Mouse (Mus musculus): ENCODE measurements around the gene Cutal. TPM values are rescaled to one million over a fixed set of nuclear protein-coding genes. Genes with fewer than 3 reads are reported as not detected.

Gene Cutal
- polyA plus RNA-seq, 1 experiment from 2014 or later = not detected

GRCm38 (mm10) chr2:34914069-34914822 is 40.0 kb downstream of the Cutal start:
- peaks cover 51% of the 10 kb centered on the region for H3K27me3 ChIP-seq (ENCODE audit: control insufficient read depth, insufficient read depth, low read length)
- H3K36me3 ChIP-seq (ENCODE audit: control insufficient read depth, insufficient read depth, low read length) = no peaks in the 10 kb centered on the region
- 4% methylated on average over 47 of the region's 50 CpGs for WGBS
- H3K9me3 ChIP-seq (ENCODE audit: control insufficient read depth, low read length) = no peaks in the 10 kb centered on the region
- H3K4me3 ChIP-seq (ENCODE audit: low read depth, low read length) = peak overlapping the region; percentile 46
- H3K4me2 ChIP-seq (ENCODE audit: low read depth, severe bottlenecking) = peak overlapping the region; percentile 89
- H3K27ac ChIP-seq (replicated peaks; ENCODE audit: low read depth, low read length) = no peak overlapping the region
- DNase-seq (ENCODE audit: low spot score) (peak; percentile 35), ATAC-seq (ENCODE audit: insufficient number of reproducible peaks, low FRiP score, low TSS enrichment, low read depth) (no peak)
- peaks cover 6% of the 10 kb centered on the region for H3K4me1 ChIP-seq (ENCODE audit: control insufficient read depth, insufficient read depth, low read length)
- H3K9ac ChIP-seq (ENCODE audit: low read length) = peak overlapping the region; percentile 34; the same call in 1 of the 2 replicates

- 18% methylated on average over 2 of the region's 2 CpGs for WGBS
- H3K27ac ChIP-seq (replicated peaks; ENCODE audit: low read depth, low read length) = no peak overlapping the region
- no peak overlapping the region for H3K4me3 ChIP-seq (ENCODE audit: low read depth, low read length)
- ATAC-seq (ENCODE audit: insufficient number of reproducible peaks, low FRiP score, low TSS enrichment, low read depth) = no peak
- H3K27me3 ChIP-seq (ENCODE audit: control insufficient read depth, insufficient read depth, low read length) = peaks cover 51% of the 10 kb centered on the region
- peaks cover 6% of the 10 kb centered on the region for H3K4me1 ChIP-seq (ENCODE audit: control insufficient read depth, insufficient read depth, low read length)
- DNase-seq (ENCODE audit: low spot score) = no peak
- no peaks in the 10 kb centered on the region for H3K9me3 ChIP-seq (ENCODE audit: control insufficient read depth, low read length)
- H3K4me2 ChIP-seq (ENCODE audit: low read depth, severe bottlenecking) = no peak overlapping the region; the same call in 1 of the 2 replicates
- no peak overlapping the region for H3K9ac ChIP-seq (ENCODE audit: low read length)
- no peaks in the 10 kb centered on the region for H3K36me3 ChIP-seq (ENCODE audit: control insufficient read depth, insufficient read depth, low read length)
These were observed 40.6 kb downstream of the Cutal start for GRCm38 (mm10) chr2:34914823-34915082.

GRCm38 (mm10) chr2:34915103-34915502 is 40.9 kb downstream of the Cutal start:
- H3K9me3 ChIP-seq (ENCODE audit: control insufficient read depth, low read length) = no peaks in the 10 kb centered on the region
- ATAC-seq (ENCODE audit: insufficient number of reproducible peaks, low FRiP score, low TSS enrichment, low read depth) = no peak
- H3K9ac ChIP-seq (ENCODE audit: low read length) = no peak overlapping the region
- H3K4me1 ChIP-seq (ENCODE audit: control insufficient read depth, insufficient read depth, low read length) = peaks cover 6% of the 10 kb centered on the region
- H3K4me3 ChIP-seq (ENCODE audit: low read depth, low read length) = no peak overlapping the region
- 47% methylated on average over 2 of the region's 2 CpGs for WGBS
- DNase-seq (ENCODE audit: low spot score) = no peak
- H3K27ac ChIP-seq (replicated peaks; ENCODE audit: low read depth, low read length) = no peak overlapping the region
- H3K4me2 ChIP-seq (ENCODE audit: low read depth, severe bottlenecking) = no peak overlapping the region
- H3K27me3 ChIP-seq (ENCODE audit: control insufficient read depth, insufficient read depth, low read length) = peaks cover 51% of the 10 kb centered on the region
- no peaks in the 10 kb centered on the region for H3K36me3 ChIP-seq (ENCODE audit: control insufficient read depth, insufficient read depth, low read length)

GRCm38 (mm10) chr2:34920144-34920543 is 45.9 kb downstream of the Cutal start:
- no peak for ATAC-seq (ENCODE audit: insufficient number of reproducible peaks, low FRiP score, low TSS enrichment, low read depth)
- H3K4me2 ChIP-seq (ENCODE audit: low read depth, severe bottlenecking) = no peak overlapping the region
- no peaks in the 10 kb centered on the region for H3K36me3 ChIP-seq (ENCODE audit: control insufficient read depth, insufficient read depth, low read length)
- no peak overlapping the region for H3K9ac ChIP-seq (ENCODE audit: low read length)
- 48% methylated on average over 2 of the region's 2 CpGs for WGBS
- H3K4me3 ChIP-seq (ENCODE audit: low read depth, low read length) = no peak overlapping the region
- H3K27me3 ChIP-seq (ENCODE audit: control insufficient read depth, insufficient read depth, low read length) = peaks cover 12% of the 10 kb centered on the region
- H3K4me1 ChIP-seq (ENCODE audit: control insufficient read depth, insufficient read depth, low read length) = no peaks in the 10 kb centered on the region
- no peak overlapping the region for H3K27ac ChIP-seq (replicated peaks; ENCODE audit: low read depth, low read length)
- no peaks in the 10 kb centered on the region for H3K9me3 ChIP-seq (ENCODE audit: control insufficient read depth, low read length)
- no peak for DNase-seq (ENCODE audit: low spot score)

GRCm38 (mm10) chr2:34922729-34923128 is 48.5 kb downstream of the Cutal start:
- no peak overlapping the region for H3K4me2 ChIP-seq (ENCODE audit: low read depth, severe bottlenecking)
- H3K27me3 ChIP-seq (ENCODE audit: control insufficient read depth, insufficient read depth, low read length) = 0 out of 2 replicates have a peak, but pooled peaks cover 6% of the 10 kb centered on the region
- H3K4me1 ChIP-seq (ENCODE audit: control insufficient read depth, insufficient read depth, low read length) = peaks cover 3% of the 10 kb centered on the region; the same call in 1 of the 2 replicates
- no peaks in the 10 kb centered on the region for H3K9me3 ChIP-seq (ENCODE audit: control insufficient read depth, low read length)
- no peak overlapping the region for H3K9ac ChIP-seq (ENCODE audit: low read length)
- H3K36me3 ChIP-seq (ENCODE audit: control insufficient read depth, insufficient read depth, low read length) = no peaks in the 10 kb centered on the region
- DNase-seq (ENCODE audit: low spot score) (no peak), ATAC-seq (ENCODE audit: insufficient number of reproducible peaks, low FRiP score, low TSS enrichment, low read depth) (no peak)
- no peak overlapping the region for H3K4me3 ChIP-seq (ENCODE audit: low read depth, low read length)
- WGBS = 14% methylated on average over 2 of the region's 2 CpGs
- no peak overlapping the region for H3K27ac ChIP-seq (replicated peaks; ENCODE audit: low read depth, low read length)

- H3K27ac ChIP-seq (replicated peaks; ENCODE audit: low read depth, low read length) = no peak overlapping the region
- H3K4me2 ChIP-seq (ENCODE audit: low read depth, severe bottlenecking) = no peak overlapping the region
- WGBS = 60% methylated on average over 5 of the region's 5 CpGs
- no peak overlapping the region for H3K9ac ChIP-seq (ENCODE audit: low read length)
- peaks cover 3% of the 10 kb centered on the region; the same call in 1 of the 2 replicates for H3K4me1 ChIP-seq (ENCODE audit: control insufficient read depth, insufficient read depth, low read length)
- 0 out of 2 replicates have a peak, but pooled peaks cover 3% of the 10 kb centered on the region for H3K27me3 ChIP-seq (ENCODE audit: control insufficient read depth, insufficient read depth, low read length)
- ATAC-seq (ENCODE audit: insufficient number of reproducible peaks, low FRiP score, low TSS enrichment, low read depth) (no peak), DNase-seq (ENCODE audit: low spot score) (no peak)
- no peaks in the 10 kb centered on the region for H3K36me3 ChIP-seq (ENCODE audit: control insufficient read depth, insufficient read depth, low read length)
- no peaks in the 10 kb centered on the region for H3K9me3 ChIP-seq (ENCODE audit: control insufficient read depth, low read length)
- H3K4me3 ChIP-seq (ENCODE audit: low read depth, low read length) = no peak overlapping the region
These were observed 53.1 kb downstream of the Cutal start for GRCm38 (mm10) chr2:34927320-34927719.

GRCm38 (mm10) chr2:34937460-34937859 is 63.3 kb downstream of the Cutal start:
- ATAC-seq (ENCODE audit: insufficient number of reproducible peaks, low FRiP score, low TSS enrichment, low read depth) = no peak
- no peaks in the 10 kb centered on the region for H3K27me3 ChIP-seq (ENCODE audit: control insufficient read depth, insufficient read depth, low read length)
- no peak overlapping the region for H3K9ac ChIP-seq (ENCODE audit: low read length)
- H3K4me2 ChIP-seq (ENCODE audit: low read depth, severe bottlenecking) = no peak overlapping the region
- no peak overlapping the region for H3K27ac ChIP-seq (replicated peaks; ENCODE audit: low read depth, low read length)
- no peaks in the 10 kb centered on the region for H3K36me3 ChIP-seq (ENCODE audit: control insufficient read depth, insufficient read depth, low read length)
- H3K4me1 ChIP-seq (ENCODE audit: control insufficient read depth, insufficient read depth, low read length) = peaks cover 3% of the 10 kb centered on the region; the same call in 1 of the 2 replicates
- no peak overlapping the region for H3K4me3 ChIP-seq (ENCODE audit: low read depth, low read length)
- no peaks in the 10 kb centered on the region for H3K9me3 ChIP-seq (ENCODE audit: control insufficient read depth, low read length)
- no peak for DNase-seq (ENCODE audit: low spot score)
- WGBS = 18% methylated on average over 5 of the region's 5 CpGs

- H3K27ac ChIP-seq (replicated peaks; ENCODE audit: low read depth, low read length) = no peak overlapping the region
- H3K4me1 ChIP-seq (ENCODE audit: control insufficient read depth, insufficient read depth, low read length) = peaks cover 3% of the 10 kb centered on the region; the same call in 1 of the 2 replicates
- no peaks in the 10 kb centered on the region for H3K27me3 ChIP-seq (ENCODE audit: control insufficient read depth, insufficient read depth, low read length)
- DNase-seq (ENCODE audit: low spot score) = peak; percentile 17
- ATAC-seq (ENCODE audit: insufficient number of reproducible peaks, low FRiP score, low TSS enrichment, low read depth) = no peak
- no peaks in the 10 kb centered on the region for H3K36me3 ChIP-seq (ENCODE audit: control insufficient read depth, insufficient read depth, low read length)
- no peak overlapping the region for H3K4me3 ChIP-seq (ENCODE audit: low read depth, low read length)
- H3K9ac ChIP-seq (ENCODE audit: low read length) = no peak overlapping the region
- H3K4me2 ChIP-seq (ENCODE audit: low read depth, severe bottlenecking) = no peak overlapping the region
- H3K9me3 ChIP-seq (ENCODE audit: control insufficient read depth, low read length) = no peaks in the 10 kb centered on the region
- WGBS = 71% methylated on average over 8 of the region's 8 CpGs
These were observed 64.3 kb downstream of the Cutal start for GRCm38 (mm10) chr2:34938269-34939208.

All from limb, embryonic 11.5 days (tissue).